Mouse (Mus musculus): ENCODE data around the gene Micu1.

DNA sequence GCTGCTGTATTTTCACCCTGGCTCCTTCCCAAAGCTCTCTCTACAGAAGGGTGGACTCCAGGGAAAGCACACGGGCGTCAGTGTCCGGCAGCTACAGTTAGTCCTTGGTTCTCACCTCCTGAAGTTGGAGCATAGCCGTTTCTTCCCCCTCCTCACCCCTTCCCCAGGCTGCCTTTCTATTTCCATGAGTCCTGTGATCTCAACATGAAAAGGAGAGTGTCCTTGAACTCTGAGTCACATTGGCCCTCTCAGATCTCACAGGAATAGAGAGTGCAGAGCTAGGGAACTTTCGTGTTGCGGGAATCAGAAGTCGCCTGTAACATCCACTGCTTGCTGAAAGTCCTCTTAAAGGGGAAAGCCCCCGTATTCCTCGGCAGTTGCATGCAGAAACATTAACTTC, 116.9 kb downstream of the Micu1 start:
- no peak for TF ChIP-seq CTCF (IDR thresholded peaks at IDR 0.05; ENCODE audit: insufficient read depth, low read length)
- TF ChIP-seq POLR2A (IDR thresholded peaks at IDR 0.05; ENCODE audit: borderline replicate concordance, extremely low read depth, low read depth, low read length) = no peak
